Mouse (Mus musculus) liver, embryonic 14.5 days (tissue): Measurements from ENCODE around the gene Adam15. TPM values are rescaled to one million over a fixed set of nuclear protein-coding genes. Genes with fewer than 3 reads are reported as not detected.

Experiments
- ATAC-seq: fragments of 200-750 bp; cut with Nextera tagmentation; 2 replicates; pipeline ENCODE4 v1.8.0; 2017; ENCODE audit warnings: moderate number of reproducible peaks, mild to moderate bottlenecking, moderate library complexity; ENCODE audit not compliant: insufficient read depth
- DNase-seq, 3 experiments: peaks; one replicate each; pipeline ENCODE4 v3.0.0-alpha.2; 2012 to 2013; ENCODE audit warnings: low read depth in 3 of 3, low spot score in 3 of 3
- H3K27ac ChIP-seq: fragments of 300-500 bp; sonication (generic); 2 replicates; pipeline ENCODE4 v1.5.1; 2014; ENCODE audit warnings: moderate library complexity, mild to moderate bottlenecking, control low read depth, inconsistent platforms
- H3K27me3 ChIP-seq: fragments of 300-500 bp; sonication (generic); 2 replicates; pipeline ENCODE4 v1.6.1; 2014; ENCODE audit warnings: mild to moderate bottlenecking, low read length, moderate library complexity; ENCODE audit not compliant: control insufficient read depth, insufficient read depth
- H3K36me3 ChIP-seq: fragments of 300-500 bp; sonication (generic); replicated peaks from 2 replicates; pipeline ENCODE4 v1.6.1; 2014; ENCODE audit warnings: low read depth; ENCODE audit not compliant: control insufficient read depth, insufficient read depth
- H3K4me1 ChIP-seq, 2 experiments: fragments of 200-500 bp in 1 of 2; fragments of 300-500 bp in 1 of 2; sonication (generic) in 1 of 2; replicated peaks; 2 replicates each; pipeline ENCODE4 v1.6.1; 2012 to 2014; ENCODE audit warnings: antibody characterized with exemption in 1 of 2, inconsistent platforms in 1 of 2, low read length in 1 of 2; ENCODE audit not compliant: control insufficient read depth in 2 of 2, insufficient read depth in 2 of 2
- H3K4me2 ChIP-seq: fragments of 300-500 bp; sonication (generic); 2 replicates; pipeline ENCODE4 v1.6.1; 2014; ENCODE audit warnings: low read depth, mild to moderate bottlenecking, control low read depth, moderate library complexity
- H3K4me3 ChIP-seq, 2 experiments: fragments of 200-500 bp in 1 of 2; fragments of 300-500 bp in 1 of 2; sonication (generic) in 1 of 2; 2 replicates each; pipeline ENCODE4 v1.5.1; 2012 to 2014; ENCODE audit warnings: low read depth in 2 of 2, low read length in 2 of 2, mild to moderate bottlenecking in 2 of 2, control low read depth in 1 of 2, inconsistent platforms in 1 of 2, moderate library complexity in 1 of 2; ENCODE audit not compliant: insufficient read depth in 1 of 2
- H3K9ac ChIP-seq: fragments of 300-500 bp; sonication (generic); replicated peaks from 2 replicates; pipeline ENCODE4 v1.6.1; 2014; ENCODE audit warnings: mild to moderate bottlenecking, control low read depth, moderate library complexity
- H3K9me3 ChIP-seq: fragments of 300-500 bp; sonication (generic); 2 replicates; pipeline ENCODE4 v1.6.1; 2016; ENCODE audit warnings: low read length, mixed read lengths; ENCODE audit not compliant: control insufficient read depth
- CTCF ChIP-seq: IDR thresholded peaks from 2 replicates; pipeline ENCODE4 v1.5.1; 2016; ENCODE audit warnings: antibody characterized with exemption, low read depth, control low read depth
- EP300 ChIP-seq: IDR thresholded peaks from 2 replicates; pipeline ENCODE4 v1.6.1; 2016; ENCODE audit warnings: antibody characterized with exemption, low read depth
- WGBS: fragments of 180-500 bp; shearing (Covaris S2); extraction: QIAGEN DNeasy Blood & Tissue Kit; methylation state at CpG from one replicate; pipeline ENCODE4 v1.1.7; 2014; ENCODE audit not compliant: insufficient replicate concordance; 5-methylcytosine and 5-hydroxymethylcytosine counted together
- polyA plus RNA-seq, 2 experiments: library from polyadenylated mRNA; depleted of rRNA in 1 of 2; stranded (reverse) in 1 of 2; unstranded in 1 of 2; fragments of >200 nt; fragmentation: Nextera tagmentation in 1 of 2; extraction: Ambion mirVana in 1 of 2; gene quantifications; 2 replicates each; pipeline versions ENCODE4 v1.2.1 to v1.2.3; 2012 to 2014

Adam15 gene
- polyA plus RNA-seq, 2 experiments, result 4.9 to 6.2 TPM

- TF ChIP-seq CTCF, result no peak
- no peak for TF ChIP-seq EP300
- ATAC-seq (no peak), DNase-seq (no peak)
- WGBS, result 21% methylated on average over 21 of the region's 21 CpGs
- peaks cover 84% of the 10 kb centered on the region for H3K27me3 ChIP-seq
- no peak overlapping the region for H3K9ac ChIP-seq
- H3K36me3 ChIP-seq, result no peaks in the 10 kb centered on the region
- H3K27ac ChIP-seq, result no peak overlapping the region
- peak overlapping the region in 1 of 2 experiments; percentile 22; a peak in 1 of 4 replicates for H3K4me3 ChIP-seq
- no peak overlapping the region; the same call in 1 of the 2 replicates for H3K4me2 ChIP-seq
- no peaks in the 10 kb centered on the region for H3K9me3 ChIP-seq
- no peaks in the 10 kb centered on the region; a peak in 1 of 4 replicates for H3K4me1 ChIP-seq
Measured at GRCm38 (mm10) chr3:89318971-89319590, 30.7 kb downstream of the Adam15 start.

GRCm38 (mm10) chr3:89318316-89318715 is 31.5 kb downstream of the Adam15 start:
- Histone ChIP-seq H3K4me2 (no peak overlapping the region), H3K4me1 (no peaks in the 10 kb centered on the region; a peak in 1 of 4 replicates), H3K27ac (no peak overlapping the region), H3K36me3 (no peaks in the 10 kb centered on the region), H3K9ac (no peak overlapping the region), H3K9me3 (no peaks in the 10 kb centered on the region), H3K27me3 (peaks cover 77% of the 10 kb centered on the region), H3K4me3 (no peak overlapping the region)
- 61% methylated on average over 8 of the region's 8 CpGs for WGBS
- no peak for TF ChIP-seq CTCF
- no peak for TF ChIP-seq EP300
- DNase-seq, result no peak
- ATAC-seq, result no peak

GRCm38 (mm10) chr3:89317246-89317645 is 32.5 kb downstream of the Adam15 start:
- no peak overlapping the region for H3K4me2 ChIP-seq
- H3K27me3 ChIP-seq, result peaks cover 66% of the 10 kb centered on the region
- H3K9ac ChIP-seq, result no peak overlapping the region
- TF ChIP-seq CTCF (no peak), EP300 (no peak)
- ATAC-seq (no peak), DNase-seq (no peak)
- H3K4me1 ChIP-seq, result no peaks in the 10 kb centered on the region; a peak in 1 of 4 replicates
- no peak overlapping the region for H3K4me3 ChIP-seq
- H3K9me3 ChIP-seq, result no peaks in the 10 kb centered on the region
- 45% methylated on average over 6 of the region's 6 CpGs for whole genome bisulfite sequencing
- H3K36me3 ChIP-seq, result no peaks in the 10 kb centered on the region
- H3K27ac ChIP-seq, result no peak overlapping the region

GRCm38 (mm10) chr3:89316833-89317232 is 33.0 kb downstream of the Adam15 start:
- H3K27me3 ChIP-seq, result peaks cover 62% of the 10 kb centered on the region
- WGBS, result 0% methylated on average over 4 of the region's 4 CpGs

GRCm38 (mm10) chr3:89315930-89316831 is 33.6 kb downstream of the Adam15 start:
- Histone ChIP-seq H3K27me3 (peaks cover 55% of the 10 kb centered on the region), H3K9me3 (no peaks in the 10 kb centered on the region), H3K4me3 (no peak overlapping the region), H3K27ac (no peak overlapping the region), H3K9ac (no peak overlapping the region), H3K4me2 (no peak overlapping the region; the same call in 1 of the 2 replicates), H3K36me3 (no peaks in the 10 kb centered on the region), H3K4me1 (no peaks in the 10 kb centered on the region; a peak in 1 of 4 replicates)
- WGBS, result 15% methylated on average over 40 of the region's 40 CpGs
- TF ChIP-seq CTCF (no peak), EP300 (no peak)
- DNase-seq (no peak), ATAC-seq (no peak)

More at GRCm38 (mm10) chr3:89316833-89317232, 33.0 kb downstream of the Adam15 start:
- Histone ChIP-seq H3K36me3 (no peaks in the 10 kb centered on the region), H3K9me3 (no peaks in the 10 kb centered on the region), H3K27ac (no peak overlapping the region), H3K4me1 (no peaks in the 10 kb centered on the region; a peak in 1 of 4 replicates), H3K4me2 (no peak overlapping the region), H3K9ac (no peak overlapping the region), H3K4me3 (no peak overlapping the region)
- TF ChIP-seq CTCF (peak; percentile 94), EP300 (no peak)
- peak in 1 of 3 experiments; percentile 52 for DNase-seq
- no peak for ATAC-seq
